Mouse (Mus musculus): ENCODE results near the gene Nup188.

DNA sequence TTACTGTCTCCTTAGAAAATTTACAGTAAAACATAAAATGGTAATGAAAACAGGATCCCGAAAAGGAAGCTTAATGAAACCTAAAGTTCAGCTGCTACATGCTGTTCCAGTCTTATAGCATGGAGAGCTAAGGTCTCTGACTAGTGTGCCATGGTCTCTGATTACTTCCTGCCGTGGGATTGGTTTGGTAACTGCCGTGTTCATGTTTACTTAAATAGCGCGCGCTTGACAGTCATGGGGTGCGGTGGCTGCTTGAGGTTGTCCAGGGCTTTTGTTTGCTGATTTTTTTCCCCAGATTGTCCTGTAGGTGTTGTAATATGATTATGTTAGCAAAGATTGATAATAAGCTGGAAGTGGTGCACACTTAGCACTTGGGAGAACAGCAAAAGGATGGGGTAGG lies 19.9 kb downstream of the Nup188 start:
- TF ChIP-seq CTCF (conservative IDR thresholded peaks at IDR 0.05; ENCODE audit: low read length): no peak
- TF ChIP-seq POU5F1 (IDR thresholded peaks at IDR 0.05; ENCODE audit: borderline replicate concordance, low read length): no peak

All from E14TG2a.4 (cell line).